Mouse (Mus musculus) cortical plate, adult 2 months (tissue): ENCODE data around the gene Slc7a15.

Experiments used
- CTCF ChIP-seq: fragments of 200-500 bp; IDR thresholded peaks from 2 replicates; pipeline ENCODE4 v1.5.1; 2011; ENCODE audit warnings: mild to moderate bottlenecking, control low read depth, low read length; ENCODE audit not compliant: insufficient read depth; ENCODE audit errors: extremely low read depth
- POLR2A ChIP-seq: fragments of 200-500 bp; IDR thresholded peaks from 2 replicates; pipeline ENCODE4 v1.6.1; 2011; ENCODE audit warnings: mild to moderate bottlenecking, low read length, control low read depth; ENCODE audit not compliant: insufficient read depth; ENCODE audit errors: extremely low read depth

- TF ChIP-seq CTCF (no peak), POLR2A (no peak)
Observed at GRCm38 (mm10) chr12:8485247-8485646, 113.6 kb downstream of the Slc7a15 start.
